Mouse (Mus musculus) CH12.LX (cell line): ENCODE measurements around the gene Wwc2. TPM values are rescaled to one million over a fixed set of nuclear protein-coding genes. Genes with fewer than 3 reads are reported as not detected.

ENCODE experiments used
- DNase-seq: peaks from one replicate; pipeline ENCODE4 v3.0.0-alpha.2; 2013; ENCODE audit errors: extremely low read depth
- H3K27ac ChIP-seq: 2 replicates; pipeline ENCODE4 v1.5.1; 2012; ENCODE audit warnings: low read depth, mild to moderate bottlenecking, control low read depth, moderate library complexity; ENCODE audit not compliant: insufficient read depth
- H3K27me3 ChIP-seq: replicated peaks from 2 replicates; pipeline ENCODE3; 2012; ENCODE audit warnings: inconsistent platforms
- H3K36me3 ChIP-seq, 2 experiments: replicated peaks in 1 of 2; 2 replicates each; pipeline versions ENCODE3 to v1.6.1; 2012; ENCODE audit warnings: inconsistent platforms in 1 of 2, low read length in 1 of 2, mild to moderate bottlenecking in 1 of 2, mixed read lengths in 1 of 2, moderate library complexity in 1 of 2; ENCODE audit not compliant: control insufficient read depth in 1 of 2, insufficient read depth in 1 of 2
- H3K4me1 ChIP-seq, 2 experiments: 2 replicates each; pipeline ENCODE4 v1.6.1; 2012; ENCODE audit warnings: inconsistent platforms in 1 of 2, moderate library complexity in 1 of 2; ENCODE audit not compliant: insufficient read depth in 2 of 2, control insufficient read depth in 1 of 2
- H3K4me2 ChIP-seq: 2 replicates; pipeline ENCODE4 v1.6.1; 2012; ENCODE audit warnings: low read depth, mild to moderate bottlenecking, control low read depth; ENCODE audit not compliant: poor library complexity, insufficient read depth, severe bottlenecking
- H3K4me3 ChIP-seq, 3 experiments: fragments of 150-350 bp in 1 of 3; sonication (generic) in 1 of 3; replicated peaks in 1 of 3; 2 replicates each; pipeline versions ENCODE3 to v1.5.1; 2011 to 2012; ENCODE audit warnings: low read depth in 2 of 3, low read length in 2 of 3, mild to moderate bottlenecking in 2 of 3, moderate library complexity in 2 of 3, control low read depth in 1 of 3, improper control_type of control experiment in 1 of 3, inconsistent platforms in 1 of 3, mixed read lengths in 1 of 3; ENCODE audit not compliant: poor library complexity in 1 of 3
- H3K79me2 ChIP-seq: replicated peaks from 2 replicates; pipeline ENCODE4 v1.6.1; 2012; ENCODE audit warnings: mild to moderate bottlenecking, moderate library complexity; ENCODE audit not compliant: control insufficient read depth, poor library complexity, insufficient read depth, severe bottlenecking; ENCODE audit errors: extremely low read depth
- H3K9ac ChIP-seq: 2 replicates; pipeline ENCODE4 v1.6.1; 2012; ENCODE audit warnings: low read depth, mild to moderate bottlenecking, control low read depth, moderate library complexity; ENCODE audit not compliant: insufficient read depth
- H3K9me3 ChIP-seq: replicated peaks from 2 replicates; pipeline ENCODE3; 2012; ENCODE audit warnings: low read length, inconsistent platforms, mixed read lengths
- BHLHE40 ChIP-seq: IDR thresholded peaks from 2 replicates; pipeline ENCODE4 v1.6.1; 2011; ENCODE audit warnings: mild to moderate bottlenecking, low read depth, low read length, improper control_type of control experiment
- CHD2 ChIP-seq: IDR thresholded peaks from 2 replicates; pipeline ENCODE4 v1.6.1; 2011; ENCODE audit warnings: low read length, improper control_type of control experiment
- CTCF ChIP-seq, 2 experiments: IDR thresholded peaks in 1 of 2; conservative IDR thresholded peaks in 1 of 2; 2 replicates each; pipeline ENCODE4 v1.5.1; 2011 to 2012; ENCODE audit warnings: low read depth in 2 of 2, low read length in 2 of 2, improper control_type of control experiment in 1 of 2, inconsistent platforms in 1 of 2, mild to moderate bottlenecking in 1 of 2, moderate library complexity in 1 of 2
- E2F4 ChIP-seq: IDR thresholded peaks from 2 replicates; pipeline ENCODE4 v1.6.1; 2011; ENCODE audit warnings: low read depth, low read length, improper control_type of control experiment; ENCODE audit not compliant: insufficient replicate concordance
- ELF1 ChIP-seq: IDR thresholded peaks from 2 replicates; pipeline ENCODE4 v1.6.1; 2014; ENCODE audit warnings: low read depth, mild to moderate bottlenecking, inconsistent platforms, low read length, improper control_type of control experiment
- ETS1 ChIP-seq: conservative IDR thresholded peaks from 2 replicates; pipeline ENCODE4 v1.6.1; 2012; ENCODE audit warnings: low read depth, mild to moderate bottlenecking, inconsistent platforms, low read length, improper control_type of control experiment, moderate library complexity
- HCFC1 ChIP-seq: IDR thresholded peaks from 2 replicates; pipeline ENCODE4 v1.6.1; 2012; ENCODE audit warnings: low read depth, mild to moderate bottlenecking, inconsistent platforms, low read length, improper control_type of control experiment
- IRF4 ChIP-seq: IDR thresholded peaks from 2 replicates; pipeline ENCODE4 v1.6.1; 2014; ENCODE audit warnings: low read depth, mild to moderate bottlenecking, inconsistent platforms, low read length, improper control_type of control experiment
- JUN ChIP-seq: IDR thresholded peaks from 2 replicates; pipeline ENCODE4 v1.6.1; 2011; ENCODE audit warnings: low read depth, mild to moderate bottlenecking, low read length, improper control_type of control experiment, moderate library complexity; ENCODE audit not compliant: insufficient read depth
- JUND ChIP-seq: conservative IDR thresholded peaks from 2 replicates; pipeline ENCODE4 v1.6.1; 2011; ENCODE audit warnings: low read depth, low read length, improper control_type of control experiment
- MAFK ChIP-seq: IDR thresholded peaks from 2 replicates; pipeline ENCODE4 v1.6.1; 2011; ENCODE audit warnings: low read length, improper control_type of control experiment; ENCODE audit not compliant: insufficient replicate concordance
- MXI1 ChIP-seq: IDR thresholded peaks from 2 replicates; pipeline ENCODE4 v1.6.1; 2011; ENCODE audit warnings: mild to moderate bottlenecking, low read depth, low read length, improper control_type of control experiment
- PAX5 ChIP-seq: IDR thresholded peaks from 2 replicates; pipeline ENCODE4 v1.6.1; 2012; ENCODE audit warnings: low read length, inconsistent platforms, mixed read lengths
- POLR2AphosphoS2 ChIP-seq: IDR thresholded peaks from 2 replicates; pipeline ENCODE4 v1.6.1; 2011; ENCODE audit warnings: low read depth, low read length, improper control_type of control experiment
- RAD21 ChIP-seq: IDR thresholded peaks from 2 replicates; pipeline ENCODE4 v1.6.1; 2011; ENCODE audit warnings: low read depth, mild to moderate bottlenecking, low read length, improper control_type of control experiment, moderate library complexity
- RCOR1 ChIP-seq: conservative IDR thresholded peaks from 2 replicates; pipeline ENCODE4 v1.6.1; 2012; ENCODE audit warnings: low read depth, mild to moderate bottlenecking, inconsistent platforms, low read length, improper control_type of control experiment
- SIN3A ChIP-seq: IDR thresholded peaks from 2 replicates; pipeline ENCODE4 v1.6.1; 2012; ENCODE audit warnings: low read length, improper control_type of control experiment, inconsistent platforms
- USF1 ChIP-seq: IDR thresholded peaks from 2 replicates; pipeline ENCODE4 v1.6.1; 2014; ENCODE audit warnings: low read depth, mild to moderate bottlenecking, inconsistent platforms, low read length, improper control_type of control experiment
- USF2 ChIP-seq: conservative IDR thresholded peaks from 2 replicates; pipeline ENCODE4 v1.6.1; 2011; ENCODE audit warnings: low read depth, low read length, improper control_type of control experiment
- ZMIZ1 ChIP-seq: IDR thresholded peaks from 2 replicates; pipeline ENCODE4 v1.6.1; 2012; ENCODE audit warnings: low read depth, mild to moderate bottlenecking, inconsistent platforms, low read length, improper control_type of control experiment
- dilution Hi-C: fragments of 300-500 bp; cut with MboI; formaldehyde crosslinking; loops from 2 replicates; pipeline ENCODE4 v1.14.3; 2020; ENCODE audit warnings: low sequenced_read_pairs; ENCODE audit not compliant: extremely low pct_unique_long_range_greater_than_20kb, extremely low pct_ligation_motif_present
- in situ Hi-C: fragments of 300-500 bp; cut with MboI; formaldehyde crosslinking; loops from 3 replicates; pipeline ENCODE4 v1.14.3; 2019; ENCODE audit warnings: low sequenced_read_pairs, low pct_ligation_motif_present, low pct_unique_long_range_greater_than_20kb, mixed read lengths
- polyA plus RNA-seq: library from polyadenylated mRNA; unstranded; fragments of >175 nt; gene quantifications from 2 replicates; pipeline ENCODE4 v1.2.1, GENCODE M21; 2012; ENCODE audit warnings: low read depth; ENCODE audit not compliant: insufficient read length
- total RNA-seq, 2 experiments: library from RNA; depleted of rRNA; stranded (reverse); fragments of 300-350 nt in 1 of 2; fragments of >200 nt in 1 of 2; gene quantifications; 2 replicates each; pipeline ENCODE4 v1.2.3; 2012 to 2014

Gene Wwc2
- total and polyA plus RNA-seq, 3 experiments: 0.04 to 1.1 (median 0.32) TPM

GRCm38 (mm10) chr8:47939933-47940870 is 50.5 kb downstream of the Wwc2 start:
- peaks cover 0 to 2% of the 10 kb centered on the region in 2 experiments for H3K36me3 ChIP-seq
- H3K27me3 ChIP-seq: no peaks in the 10 kb centered on the region
- dilution Hi-C loops (no loop called here), in situ Hi-C loops (no loop called here)
- no peaks in the 10 kb centered on the region for H3K79me2 ChIP-seq
- H3K4me3 ChIP-seq: no peak overlapping the region
- peaks cover 0 to 17% of the 10 kb centered on the region in 2 experiments; a peak in 2 of 4 replicates for H3K4me1 ChIP-seq
- no peak overlapping the region for H3K4me2 ChIP-seq
- DNase-seq: no peak
- no peak overlapping the region for H3K9ac ChIP-seq
- H3K9me3 ChIP-seq: no peaks in the 10 kb centered on the region
- no peak overlapping the region for H3K27ac ChIP-seq
- TF ChIP-seq MXI1 (no peak), CHD2 (no peak), POLR2AphosphoS2 (no peak), PAX5 (no peak), HCFC1 (no peak), CTCF (conservative IDR thresholded peaks at IDR 0.05 in 1 of 2, IDR thresholded peaks at IDR 0.05 in 1 of 2; ENCODE audit: low read depth in 2 of 2, low read length in 2 of 2) (no peak), USF1 (no peak), IRF4 (no peak)
- TF ChIP-seq, all 38 proteins: peak for 0

- dilution Hi-C loops: no loop called here
- H3K4me1 ChIP-seq: peaks cover 0 to 24% of the 10 kb centered on the region in 2 experiments; a peak in 2 of 4 replicates
These were observed 51.5 kb downstream of the Wwc2 start for GRCm38 (mm10) chr8:47939217-47939616.

GRCm38 (mm10) chr8:47936386-47936785 is 54.3 kb downstream of the Wwc2 start:
- dilution Hi-C loops (no loop called here), in situ Hi-C loops (no loop called here)
- H3K36me3 ChIP-seq: no peaks in the 10 kb centered on the region
- H3K79me2 ChIP-seq: no peaks in the 10 kb centered on the region
- H3K4me1 ChIP-seq: peaks cover 0 to 24% of the 10 kb centered on the region in 2 experiments; a peak in 2 of 4 replicates
- no peak for DNase-seq
- no peak overlapping the region for H3K4me2 ChIP-seq
- H3K9me3 ChIP-seq: no peaks in the 10 kb centered on the region
- TF ChIP-seq MXI1 (no peak), USF2 (no peak), HCFC1 (no peak), E2F4 (no peak), SIN3A (no peak), RCOR1 (no peak), ZMIZ1 (no peak), JUN (no peak), MAFK (no peak), POLR2AphosphoS2 (no peak), IRF4 (no peak), JUND (no peak)
- no peak overlapping the region for H3K27ac ChIP-seq
- H3K4me3 ChIP-seq: no peak overlapping the region
- H3K27me3 ChIP-seq: no peaks in the 10 kb centered on the region
- H3K9ac ChIP-seq: no peak overlapping the region

More at GRCm38 (mm10) chr8:47939217-47939616, 51.5 kb downstream of the Wwc2 start:
- H3K27me3 ChIP-seq: no peaks in the 10 kb centered on the region
- no peaks in the 10 kb centered on the region for H3K9me3 ChIP-seq
- DNase-seq: no peak
- H3K4me3 ChIP-seq: no peak overlapping the region
- H3K36me3 ChIP-seq: no peaks in the 10 kb centered on the region
- H3K9ac ChIP-seq: no peak overlapping the region
- H3K4me2 ChIP-seq: no peak overlapping the region
- H3K79me2 ChIP-seq: no peaks in the 10 kb centered on the region
- in situ Hi-C loops: no loop called here
- H3K27ac ChIP-seq: no peak overlapping the region
- no peak for TF ChIP-seq MAFK
- no peak for TF ChIP-seq BHLHE40
- TF ChIP-seq USF1: no peak
- no peak for TF ChIP-seq ETS1
- TF ChIP-seq RAD21: no peak
- TF ChIP-seq POLR2AphosphoS2: no peak
- no peak for TF ChIP-seq IRF4
- TF ChIP-seq ELF1: no peak
- TF ChIP-seq, all 38 proteins: peak for 0
